Mouse (Mus musculus) skeletal muscle tissue, adult 2 months (tissue): ENCODE results near the gene Cuta.
"Not testable (repeated sequence)": the region's sequence is repeated elsewhere in the genome, so short reads cannot be mapped to it uniquely, and the experiment has no call there.

ENCODE experiments used
- DNase-seq: peaks from one replicate; pipeline ENCODE4 v3.0.0-alpha.2; 2012; ENCODE audit warnings: low read depth, low spot score

The Cuta gene

GRCm38 (mm10) chr17:26936921-26937695 lies 2.3 kb downstream of the Cuta start:
- no peak for DNase-seq

- no peak for DNase-seq
These were observed 2.9 kb downstream of the Cuta start for GRCm38 (mm10) chr17:26936453-26936852.

GRCm38 (mm10) chr17:26935027-26935426 lies 4.3 kb downstream of the Cuta start:
- DNase-seq, result no peak

- no peak for DNase-seq
These were observed 5.2 kb downstream of the Cuta start for GRCm38 (mm10) chr17:26933885-26934827.

GRCm38 (mm10) chr17:26933419-26933818 lies 6.0 kb downstream of the Cuta start:
- DNase-seq, result no peak

- DNase-seq, result peak; percentile 95
These were observed 6.5 kb downstream of the Cuta start, which contains the start of gene Phf1 for GRCm38 (mm10) chr17:26932839-26933398. TSS of gene Phf1 (plus strand) at chr17:26933052.

GRCm38 (mm10) chr17:26931795-26932194 lies 7.6 kb downstream of the Cuta start:
- DNase-seq, result not testable (repeated sequence)

GRCm38 (mm10) chr17:26925414-26925813 lies 14.0 kb downstream of the Cuta start:
- DNase-seq, result not testable (repeated sequence)

GRCm38 (mm10) chr17:26922368-26922767 lies 17.0 kb downstream of the Cuta start:
- not testable (repeated sequence) for DNase-seq

GRCm38 (mm10) chr17:26919516-26919915 lies 19.9 kb downstream of the Cuta start:
- not testable (repeated sequence) for DNase-seq

- DNase-seq, result no peak
These were observed 21.0 kb downstream of the Cuta start for GRCm38 (mm10) chr17:26918343-26918742.

GRCm38 (mm10) chr17:26917560-26917959 lies 21.8 kb downstream of the Cuta start:
- DNase-seq, result not testable (repeated sequence)

- peak; percentile 100 for DNase-seq
These were observed 22.5 kb downstream of the Cuta start, which contains the start of gene Kifc5b for GRCm38 (mm10) chr17:26916711-26917482. TSS of gene Kifc5b (plus strand) at chr17:26917091.

GRCm38 (mm10) chr17:26915248-26915647 lies 24.1 kb downstream of the Cuta start:
- DNase-seq, result no peak

- not testable (repeated sequence) for DNase-seq
These were observed 31.9 kb downstream of the Cuta start for GRCm38 (mm10) chr17:26907506-26907905.

GRCm38 (mm10) chr17:26904320-26904719 lies 35.0 kb downstream of the Cuta start:
- DNase-seq, result no peak

GRCm38 (mm10) chr17:26900916-26901315 lies 38.5 kb downstream of the Cuta start:
- DNase-seq, result no peak

- DNase-seq, result peak; percentile 69
These were observed 43.8 kb downstream of the Cuta start for GRCm38 (mm10) chr17:26895578-26895977.

- no peak for DNase-seq
These were observed 45.0 kb downstream of the Cuta start for GRCm38 (mm10) chr17:26894342-26894741.

- no peak for DNase-seq
These were observed 45.9 kb downstream of the Cuta start for GRCm38 (mm10) chr17:26893492-26893891.
